16 mouse cellular contexts compared by ENCODE assay signal in genomic region chr4:124321221-124321620, GRCm38 (mm10).
"Had no signal": no experiment of that assay in that cellular context is flagged by ENCODE, and none has a peak within 500 bp of the region (broad histone marks: within the 10 kb centered on the region; RNA-seq: fewer than 3 reads in every experiment).

No protein-coding gene starts in this region.

- H3K4me3 ChIP-seq: kidney, embryonic 15.5 days; left cerebral cortex, adult 2 months; liver, embryonic 13.5 days; midbrain, embryonic 13.5 days; myocyte; neural tube, embryonic 13.5 days had no signal

- H3K4me1 ChIP-seq: kidney, embryonic 15.5 days; liver, embryonic 13.5 days; neural tube, embryonic 13.5 days had no signal

- H3K9me3 ChIP-seq: kidney, embryonic 15.5 days; liver, embryonic 13.5 days; midbrain, embryonic 13.5 days; neural tube, embryonic 13.5 days had no signal

- H3K4me2 ChIP-seq: kidney, embryonic 15.5 days; liver, embryonic 13.5 days; lung, embryonic 14.5 days; midbrain, embryonic 13.5 days; neural tube, embryonic 13.5 days had no signal

- ATAC-seq: lung, postnatal 0 days; midbrain, embryonic 13.5 days had no signal

- H3K36me3 ChIP-seq: kidney, embryonic 15.5 days; liver, embryonic 13.5 days; midbrain, embryonic 13.5 days; neural tube, embryonic 13.5 days had no signal

- H3K9ac ChIP-seq: kidney, embryonic 15.5 days; liver, embryonic 13.5 days; lung, embryonic 14.5 days; midbrain, embryonic 13.5 days; neural tube, embryonic 13.5 days had no signal

- H3K27me3 ChIP-seq: liver, embryonic 13.5 days had no signal

- DNase-seq: kidney, adult 8-10 months; kidney, postnatal 10 days; kidney, postnatal 36 days; layer of hippocampus, postnatal 36 days; liver, embryonic 13.5 days; lung, embryonic 14.5 days; retina, postnatal 1 day; right cerebral cortex, postnatal 25 days; thymus, postnatal 25 days had no signal

- H3K27ac ChIP-seq: kidney, embryonic 15.5 days; left cerebral cortex, adult 2 months; liver, embryonic 13.5 days; macrophage; midbrain, embryonic 13.5 days; neural tube, embryonic 13.5 days had no signal
